Mouse (Mus musculus): Measurements from ENCODE around the gene Poldip3.
A peak's percentile ranks its signal among the peaks of the same experiment; 100 is the strongest.

The Poldip3 gene

DNA sequence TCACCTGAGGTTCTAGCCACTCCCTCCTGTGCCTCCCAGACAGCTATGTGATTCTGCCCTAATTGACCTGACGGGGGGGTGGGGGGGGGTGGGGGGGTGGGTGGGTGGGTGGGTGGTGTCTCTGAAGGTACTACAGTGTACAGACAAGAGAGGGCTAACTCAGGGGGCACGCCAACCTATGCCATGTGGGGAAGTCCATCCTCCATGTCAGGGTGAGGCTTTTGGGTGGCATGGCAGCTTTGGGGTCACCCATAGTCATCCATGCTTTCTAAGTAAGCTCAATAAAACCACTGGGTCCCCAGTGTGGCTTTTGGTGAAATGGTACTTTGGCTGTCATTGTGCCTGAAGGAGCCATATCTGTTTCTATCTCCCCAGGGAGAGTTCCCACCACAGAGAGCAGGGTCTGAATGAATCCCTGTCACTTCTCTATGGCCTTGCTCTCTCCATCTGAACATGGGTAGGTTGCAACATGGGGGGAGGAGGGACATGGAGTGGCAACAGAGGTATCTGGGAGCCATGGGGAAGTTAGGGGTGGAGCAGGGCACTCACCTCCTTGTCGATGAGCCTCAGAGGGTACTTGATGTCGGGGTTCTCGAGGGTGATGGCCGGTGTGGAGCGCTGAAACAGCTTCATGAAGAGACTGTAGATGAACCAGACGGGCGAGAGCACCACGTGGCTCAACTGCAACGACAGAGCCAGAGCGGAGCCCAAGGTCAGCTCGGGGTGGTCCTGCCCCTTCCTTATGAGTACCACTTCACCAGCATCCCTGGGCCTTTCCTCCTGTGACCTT lies 16.5 kb upstream of the Poldip3 start:
- DNase-seq (ENCODE audit: low spot score in 2 of 2), result peak in 1 of 2 experiments; percentile 17

DNA sequence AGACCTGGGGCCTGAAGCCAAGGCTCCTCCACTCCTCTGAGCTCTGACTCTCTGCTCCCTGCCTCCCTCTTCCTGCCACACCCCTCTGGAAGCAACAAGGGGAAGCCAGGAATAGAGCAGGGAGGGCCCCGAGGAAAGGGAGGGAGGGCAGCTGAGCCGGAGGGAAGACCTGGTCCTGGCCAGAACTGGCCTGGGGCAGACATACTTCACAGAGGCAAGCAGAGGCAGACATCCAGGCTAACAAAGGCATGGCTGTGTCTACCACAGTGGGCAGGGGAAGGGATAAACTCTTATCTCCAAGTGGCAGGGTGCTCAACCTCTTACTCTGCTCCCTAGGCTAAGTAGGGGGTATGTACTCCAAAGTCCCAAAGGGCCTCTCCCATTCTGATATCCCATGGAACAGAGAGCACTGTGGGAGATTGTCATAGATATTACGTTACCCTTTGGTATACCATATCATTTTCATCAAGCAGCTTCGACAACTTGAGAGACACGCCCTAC lies 15.8 kb upstream of the Poldip3 start:
- peak in 1 of 2 experiments; percentile 22 for DNase-seq (ENCODE audit: low spot score in 2 of 2)

- no peak for DNase-seq (ENCODE audit: low spot score in 2 of 2)
These were observed 13.8 kb upstream of the Poldip3 start for GRCm38 (mm10) chr15:83162818-83163485.

GRCm38 (mm10) chr15:83162001-83162400 lies 12.8 kb upstream of the Poldip3 start:
- no peak for DNase-seq (ENCODE audit: low spot score in 2 of 2)

- DNase-seq (ENCODE audit: low spot score in 2 of 2), result no peak
These were observed 12.0 kb upstream of the Poldip3 start for GRCm38 (mm10) chr15:83161062-83161748.

DNA sequence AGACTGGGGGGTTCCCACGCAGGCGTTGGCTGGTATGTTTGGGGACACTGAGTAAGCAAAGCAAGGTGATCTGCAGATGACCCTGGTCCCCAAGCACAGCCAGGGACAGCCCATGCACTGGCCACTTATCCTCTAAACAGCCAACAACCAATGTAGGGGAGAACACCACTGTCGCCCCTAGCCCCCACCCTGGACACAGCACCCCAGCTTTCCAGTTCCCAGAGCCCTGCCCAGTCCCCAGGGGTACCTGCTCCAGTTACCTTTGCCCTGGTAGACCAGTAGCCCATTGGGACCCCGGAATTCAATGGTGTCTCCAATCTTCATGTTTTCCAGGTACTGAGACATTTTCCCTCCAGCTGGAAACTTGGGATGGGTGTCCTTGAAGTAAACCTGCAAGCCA lies 11.4 kb upstream of the Poldip3 start:
- no peak for DNase-seq (ENCODE audit: low spot score in 2 of 2)

DNA sequence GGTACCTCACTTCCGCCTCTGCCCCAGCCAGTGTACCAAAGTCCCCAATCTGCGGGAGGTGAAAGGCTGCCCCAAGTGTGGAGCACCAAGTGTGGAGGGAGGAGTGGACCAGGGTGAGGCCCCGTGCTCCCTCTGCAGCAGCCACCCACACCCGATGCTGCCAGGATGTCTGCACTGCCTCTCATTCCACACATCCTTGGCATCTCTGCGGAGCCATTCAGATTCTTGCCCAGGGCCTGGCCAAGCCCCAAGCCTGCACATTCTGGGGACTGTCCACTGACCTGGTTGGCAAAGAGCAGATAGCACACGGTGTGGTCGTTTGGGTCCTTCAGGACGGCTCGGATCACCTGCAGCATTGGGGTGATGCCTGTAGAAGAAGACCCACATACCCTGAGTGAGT lies 10.6 kb upstream of the Poldip3 start:
- DNase-seq (ENCODE audit: low spot score in 2 of 2), result peak in 1 of 2 experiments; percentile 20

DNA sequence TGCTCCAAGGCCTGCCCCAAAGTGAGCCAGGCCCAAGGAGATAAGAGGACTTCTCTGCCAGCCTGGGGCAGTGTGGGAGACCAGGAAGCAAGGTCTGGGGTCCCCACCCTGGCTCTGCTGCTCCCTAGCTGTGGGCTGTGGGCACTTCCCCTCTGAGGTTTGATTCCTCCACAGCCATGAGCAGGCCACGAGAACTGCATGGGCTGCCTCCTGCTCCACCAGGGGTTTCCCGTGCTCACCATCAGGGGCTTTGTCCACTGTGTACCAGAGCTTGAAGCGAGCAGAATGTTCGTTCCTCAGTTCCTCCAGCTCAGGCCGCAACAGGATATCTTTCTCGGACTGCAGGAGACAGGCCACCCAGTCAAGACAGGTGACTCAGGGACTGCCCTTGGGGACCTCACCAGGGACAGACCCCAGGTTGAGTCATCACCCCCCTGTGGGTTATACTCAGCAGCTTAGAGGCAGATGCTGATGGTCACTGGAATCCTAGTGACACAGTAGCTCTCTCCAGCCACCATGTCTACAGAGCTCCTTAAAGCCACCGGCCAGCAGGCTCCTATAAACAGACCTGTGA lies 9.5 kb upstream of the Poldip3 start:
- DNase-seq (ENCODE audit: low spot score in 2 of 2), result peak in 1 of 2 experiments; percentile 33

DNA sequence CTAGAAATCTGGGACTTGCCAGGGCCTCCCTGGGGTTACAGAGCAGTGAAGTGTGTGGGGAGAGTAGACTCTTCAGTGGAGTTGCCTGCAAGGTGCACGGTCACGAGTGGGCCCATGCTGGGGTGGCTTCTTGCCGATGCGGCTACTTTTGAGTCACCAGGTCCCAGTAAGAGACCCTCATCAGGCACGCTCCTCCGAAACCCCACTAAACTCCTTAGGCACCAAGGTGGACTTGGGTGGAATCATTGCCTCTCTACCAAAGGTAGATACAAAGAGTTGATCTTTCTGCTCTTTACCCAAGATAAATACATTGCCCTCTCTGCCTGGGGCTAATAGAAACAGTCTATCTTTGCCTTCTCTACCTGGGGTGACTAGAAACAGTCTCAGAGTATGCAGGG lies 8.5 kb upstream of the Poldip3 start:
- no peak for DNase-seq (ENCODE audit: low spot score in 2 of 2)

DNA sequence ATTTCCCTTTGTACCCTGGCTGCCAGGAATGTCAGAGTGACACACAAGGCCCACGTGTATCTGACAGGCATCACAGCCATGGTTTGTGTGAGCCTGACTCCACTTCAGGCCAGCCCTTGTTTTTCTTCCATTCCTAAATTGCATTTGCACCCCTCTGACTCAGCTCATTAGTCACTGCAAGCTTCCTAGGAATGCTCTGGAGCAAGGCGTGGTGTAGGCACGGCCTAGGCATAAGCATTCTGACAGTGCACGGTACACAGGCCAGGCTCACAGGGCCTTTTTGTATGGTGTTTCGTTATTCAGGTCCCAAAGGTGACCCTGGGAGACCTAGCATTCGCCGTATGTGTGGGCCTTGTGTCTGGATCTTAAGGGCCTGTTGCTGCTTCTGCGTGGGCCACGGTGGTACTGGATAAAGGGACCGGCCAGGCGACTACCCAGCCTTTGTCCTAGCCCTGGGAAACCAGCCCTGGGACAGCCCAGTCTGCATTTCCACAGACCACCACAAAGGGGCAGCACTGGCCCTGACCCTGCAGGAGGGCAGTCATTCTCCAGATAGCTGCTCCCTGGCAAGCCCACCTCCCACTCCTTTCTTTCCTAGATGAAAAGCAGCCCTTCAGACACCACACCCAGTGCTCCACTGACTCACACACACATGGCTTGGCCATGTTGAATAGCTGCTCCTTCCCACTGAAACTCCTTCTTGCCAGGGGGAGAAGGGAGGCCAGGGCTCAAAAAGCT lies 7.9 kb upstream of the Poldip3 start:
- no peak for DNase-seq (ENCODE audit: low spot score in 2 of 2)

DNA sequence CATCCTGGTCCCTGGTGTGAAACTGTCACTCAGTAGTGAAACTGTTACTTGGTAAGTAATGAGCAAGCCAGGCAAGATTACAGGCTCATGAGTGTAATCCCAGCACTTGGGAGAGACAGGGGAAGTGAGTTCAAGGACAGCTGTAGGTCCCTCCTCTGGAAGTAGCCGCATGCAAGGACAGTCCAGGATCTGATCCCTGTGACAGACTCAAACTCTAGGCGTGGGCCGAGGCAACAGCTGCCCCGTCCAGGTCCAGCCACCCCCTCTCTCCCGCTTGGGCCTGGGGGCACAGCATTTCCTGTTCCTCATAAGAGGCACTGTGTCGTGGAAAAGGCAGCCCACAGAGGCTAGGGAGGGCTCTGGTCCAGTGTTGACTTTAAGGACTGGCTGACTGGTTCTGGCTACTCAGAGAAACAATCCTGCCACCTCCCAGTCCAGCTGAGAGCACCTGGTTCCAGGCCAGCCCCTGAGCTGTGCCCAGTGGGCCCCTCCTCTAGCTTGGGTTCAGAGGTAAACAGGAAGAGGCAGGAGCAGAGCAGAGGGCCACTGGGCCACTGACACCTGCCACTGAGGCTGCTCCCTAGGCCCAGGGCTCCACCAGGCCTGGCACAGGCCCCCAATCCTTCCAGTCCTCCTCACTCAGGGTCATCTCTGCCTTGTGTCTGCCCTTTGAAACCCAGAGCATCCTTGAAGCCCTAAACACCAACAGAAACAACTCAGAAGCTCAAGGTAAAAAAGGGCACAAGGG lies 6.7 kb upstream of the Poldip3 start:
- no peak for DNase-seq (ENCODE audit: low spot score in 2 of 2)

- no peak for DNase-seq (ENCODE audit: low spot score in 2 of 2)
These were observed 5.1 kb upstream of the Poldip3 start for GRCm38 (mm10) chr15:83154309-83154708.

- no peak for DNase-seq (ENCODE audit: low spot score in 2 of 2)
These were observed 1.5 kb upstream of the Poldip3 start for GRCm38 (mm10) chr15:83150694-83151093.

DNA sequence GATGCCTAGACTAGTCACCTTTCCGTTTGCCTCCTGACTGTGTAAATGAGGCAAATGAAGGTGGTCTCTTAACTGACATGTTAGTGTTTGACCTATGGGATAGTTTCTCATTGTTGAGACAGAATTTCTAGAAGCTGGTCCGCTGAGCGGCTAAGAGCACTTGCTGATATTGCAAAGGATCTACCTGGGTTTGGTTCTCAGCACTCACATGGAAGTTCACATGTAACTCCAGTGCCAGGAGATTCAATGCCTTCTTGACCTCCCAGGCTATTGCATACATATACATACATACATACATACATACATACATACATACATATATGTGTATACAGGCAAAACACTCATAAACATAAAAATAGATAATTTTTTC lies 874 bp upstream of the Poldip3 start:
- no peak for DNase-seq (ENCODE audit: low spot score in 2 of 2)

GRCm38 (mm10) chr15:83148801-83149195 lies 386 bp downstream of the Poldip3 start:
- no peak for DNase-seq (ENCODE audit: low spot score in 2 of 2)

DNA sequence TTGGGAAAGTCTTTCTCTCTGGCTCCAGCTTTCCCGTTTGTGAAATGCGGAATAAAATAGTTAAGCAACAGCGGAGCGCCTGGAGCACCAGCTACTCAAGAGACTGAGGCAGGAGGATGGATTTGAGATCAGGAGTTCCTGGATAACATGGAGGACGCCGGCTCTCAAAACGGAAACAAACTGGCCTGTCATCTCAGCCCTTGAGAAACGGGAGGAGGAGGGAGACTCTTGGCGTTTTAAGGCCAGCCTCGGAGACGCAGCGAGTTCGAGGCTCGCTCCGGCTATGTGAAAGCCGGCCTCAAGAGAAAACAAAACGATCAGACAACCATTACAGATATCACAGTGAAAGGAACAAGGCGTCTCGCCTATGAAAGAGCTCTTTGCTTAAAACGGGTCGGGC lies 789 bp downstream of the Poldip3 start:
- no peak for DNase-seq (ENCODE audit: low spot score in 2 of 2)

GRCm38 (mm10) chr15:83145541-83145940 lies 3.6 kb downstream of the Poldip3 start:
- no peak for DNase-seq (ENCODE audit: low spot score in 2 of 2)

- DNase-seq (ENCODE audit: low spot score in 2 of 2), result peak in 1 of 2 experiments; percentile 60
These were observed 6.3 kb downstream of the Poldip3 start for GRCm38 (mm10) chr15:83142861-83143260.

- DNase-seq (ENCODE audit: low spot score in 2 of 2), result no peak
These were observed 13.5 kb downstream of the Poldip3 start for GRCm38 (mm10) chr15:83135654-83136053.

GRCm38 (mm10) chr15:83134671-83135070 lies 14.5 kb downstream of the Poldip3 start:
- no peak for DNase-seq (ENCODE audit: low spot score in 2 of 2)

Measured in right cerebral cortex, postnatal 10 days (tissue).